In the genomic region with DNA sequence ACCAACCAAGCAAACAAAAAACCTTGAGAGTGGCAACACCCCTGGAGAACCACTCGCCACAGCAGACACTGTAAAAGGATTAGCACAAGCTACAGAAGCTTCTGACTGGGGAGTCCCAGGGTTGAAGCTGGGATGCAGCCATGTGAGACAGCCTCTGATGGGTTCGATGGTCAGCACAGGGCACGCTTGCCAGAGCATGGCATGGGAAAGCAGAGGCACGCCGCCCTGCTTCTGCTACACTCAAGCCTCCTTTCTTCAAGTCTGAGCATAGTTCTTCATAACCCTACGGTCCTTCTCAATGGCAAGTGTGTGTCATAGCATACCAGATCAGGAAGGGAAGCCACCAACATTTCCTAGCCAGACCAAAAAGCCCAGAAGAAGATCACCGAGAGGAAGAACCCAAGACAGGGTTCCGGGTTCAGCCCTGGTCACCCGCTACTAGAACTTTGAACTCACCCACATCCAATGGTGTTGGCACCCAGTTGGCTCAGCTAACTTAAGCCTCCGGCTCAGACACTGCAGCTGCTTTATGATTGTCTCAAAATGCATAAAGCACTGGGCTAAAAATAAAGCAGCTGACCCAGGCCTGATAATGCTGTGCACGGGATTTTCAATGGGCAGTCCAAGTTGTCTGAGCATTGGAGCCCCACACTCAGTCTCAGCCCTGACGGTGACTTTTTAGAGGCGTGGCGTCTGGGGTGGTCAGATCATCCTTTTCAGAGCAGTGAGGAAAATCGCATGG, we compare ENCODE assay signal across 15 mouse cellular contexts.
DNase-seq lines count a peak whose midpoint lies in the region; ATAC-seq lines count a peak whose summit lies in the region.
"Had no signal": no experiment of that assay in that cellular context is flagged by ENCODE, and none has a peak within 500 bp of the region (broad histone marks: within the 10 kb centered on the region; RNA-seq: fewer than 3 reads in every experiment).

No protein-coding gene starts in this region.

- no peaks in the 10 kb centered on the region for H3K9me3 ChIP-seq in lung, embryonic 15.5 days
- no peaks in the 10 kb centered on the region for H3K9me3 ChIP-seq in heart, embryonic 12.5 days (replicated peaks)
- H3K9me3 ChIP-seq: forebrain, embryonic 15.5 days had no signal

- WGBS in lung, embryonic 15.5 days: 66% methylated on average over 15 of the region's 15 CpGs
- WGBS in heart, embryonic 12.5 days: 55% methylated on average over 15 of the region's 15 CpGs

- peak overlapping the region; percentile 43 for H3K27ac ChIP-seq in lung, embryonic 15.5 days
- H3K27ac ChIP-seq in heart, embryonic 12.5 days (ENCODE audit: poor library complexity, severe bottlenecking): peak overlapping the region; percentile 94
- H3K27ac ChIP-seq: forebrain, embryonic 15.5 days; gastrocnemius, adult 2 months; layer of hippocampus, adult 2 months; liver, embryonic 14.5 days had no signal

- H3K36me3 ChIP-seq in lung, embryonic 15.5 days: no peaks in the 10 kb centered on the region
- no peaks in the 10 kb centered on the region for H3K36me3 ChIP-seq in heart, embryonic 12.5 days
- H3K36me3 ChIP-seq: forebrain, embryonic 15.5 days had no signal

- peaks cover 13% of the 10 kb centered on the region for H3K4me1 ChIP-seq in lung, embryonic 15.5 days
- peaks cover 42% of the 10 kb centered on the region for H3K4me1 ChIP-seq in heart, embryonic 12.5 days (replicated peaks)

- H3K4me2 ChIP-seq in lung, embryonic 15.5 days: peak overlapping the region; percentile 4; the same call in 1 of the 2 replicates
- peak overlapping the region; percentile 48 for H3K4me2 ChIP-seq in heart, embryonic 12.5 days
- H3K4me2 ChIP-seq: forebrain, embryonic 15.5 days had no signal

- DNase-seq in lung, postnatal 25 days (ENCODE audit: low spot score): no peak
- peak; percentile 43 for DNase-seq in heart, postnatal 4 days
- peak; percentile 16 to 38 for DNase-seq in kidney, postnatal 4 days
- DNase-seq in testis, postnatal 10 days (ENCODE audit: low spot score): no peak
- DNase-seq in ovary, postnatal 36 days (ENCODE audit: low spot score): no peak
- no peak for DNase-seq in c-Kit-positive CD71-positive TER-119-positive erythroid progenitor cells, embryonic 14.5 days (ENCODE audit: low spot score)
- DNase-seq: cerebellum, adult 11 months; gastrocnemius, adult 2 months; right cerebral cortex, postnatal 25 days; thymus, adult 2 months had no signal

- no peaks in the 10 kb centered on the region for H3K27me3 ChIP-seq in lung, embryonic 15.5 days
- H3K27me3 ChIP-seq in heart, embryonic 12.5 days (replicated peaks): no peaks in the 10 kb centered on the region
- H3K27me3 ChIP-seq: forebrain, embryonic 15.5 days had no signal

- peak; percentile 23; the same call in 1 of the 2 replicates for ATAC-seq in lung, embryonic 15.5 days (ENCODE audit: borderline replicate concordance, extremely low read depth, low FRiP score, low TSS enrichment)
- peak; percentile 71 for ATAC-seq in heart, embryonic 12.5 days (ENCODE audit: insufficient number of reproducible peaks, low FRiP score)
- ATAC-seq: forebrain, embryonic 15.5 days had no signal

- no peak overlapping the region for H3K4me3 ChIP-seq in lung, embryonic 15.5 days
- peak overlapping the region; percentile 4; the same call in 1 of the 2 replicates for H3K4me3 ChIP-seq in heart, embryonic 12.5 days
- H3K4me3 ChIP-seq: forebrain, embryonic 15.5 days; gastrocnemius, adult 2 months; layer of hippocampus, adult 2 months had no signal

- no peak overlapping the region for H3K9ac ChIP-seq in lung, embryonic 15.5 days
- H3K9ac ChIP-seq in heart, embryonic 12.5 days: peak overlapping the region; percentile 16; the same call in 1 of the 2 replicates
- H3K9ac ChIP-seq: forebrain, embryonic 15.5 days; liver, embryonic 14.5 days had no signal

Comparison
In these comparisons a context has a peak if more than half of its experiments do, and no peak if none do; other contexts are left out.
1. DNase-seq: peak in heart, postnatal 4 days (single experiment) and kidney, postnatal 4 days (2 of 2); none in lung, postnatal 25 days (single experiment), testis, postnatal 10 days (single experiment), ovary, postnatal 36 days (single experiment) and c-Kit-positive CD71-positive TER-119-positive erythroid progenitor cells, embryonic 14.5 days (single experiment).